Mouse (Mus musculus) lung, adult 18-20 months (tissue): Measurements from ENCODE around the gene Efcab2.
A peak's percentile ranks its signal among the peaks of the same experiment; 100 is the strongest.
"Not testable (repeated sequence)": the region's sequence is repeated elsewhere in the genome, so short reads cannot be mapped to it uniquely, and the experiment has no call there.

Source experiments
- DNase-seq, 2 experiments: peaks; one replicate each; pipeline ENCODE4 v3.0.0; 2022; ENCODE audit warnings: mixed read lengths in 2 of 2

Gene Efcab2

DNA sequence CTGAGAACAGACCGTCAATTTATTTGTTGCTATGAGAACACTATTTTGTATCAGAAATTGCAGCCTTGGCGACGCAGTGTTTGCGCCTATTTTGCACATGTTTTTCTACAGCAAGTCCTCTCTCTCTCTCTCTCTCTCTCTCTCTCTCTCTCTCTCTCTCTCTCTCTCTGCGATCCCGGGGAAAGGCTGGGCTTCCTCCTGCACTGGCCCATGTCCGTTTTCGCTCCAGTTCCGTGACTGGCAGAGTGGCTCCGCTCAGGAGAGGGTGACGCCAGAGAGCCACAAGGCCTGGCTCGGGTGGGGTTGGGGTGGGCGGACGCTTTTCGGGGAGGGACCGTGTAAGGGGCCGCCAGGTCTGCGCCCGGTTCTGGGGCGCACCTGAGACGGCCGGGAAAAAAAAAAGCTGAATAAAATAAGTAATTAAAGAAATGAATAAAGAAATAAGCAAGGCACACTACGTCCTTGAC lies 407 bp upstream of the Efcab2 start:
- peak; percentile 91 to 94 for DNase-seq

DNA sequence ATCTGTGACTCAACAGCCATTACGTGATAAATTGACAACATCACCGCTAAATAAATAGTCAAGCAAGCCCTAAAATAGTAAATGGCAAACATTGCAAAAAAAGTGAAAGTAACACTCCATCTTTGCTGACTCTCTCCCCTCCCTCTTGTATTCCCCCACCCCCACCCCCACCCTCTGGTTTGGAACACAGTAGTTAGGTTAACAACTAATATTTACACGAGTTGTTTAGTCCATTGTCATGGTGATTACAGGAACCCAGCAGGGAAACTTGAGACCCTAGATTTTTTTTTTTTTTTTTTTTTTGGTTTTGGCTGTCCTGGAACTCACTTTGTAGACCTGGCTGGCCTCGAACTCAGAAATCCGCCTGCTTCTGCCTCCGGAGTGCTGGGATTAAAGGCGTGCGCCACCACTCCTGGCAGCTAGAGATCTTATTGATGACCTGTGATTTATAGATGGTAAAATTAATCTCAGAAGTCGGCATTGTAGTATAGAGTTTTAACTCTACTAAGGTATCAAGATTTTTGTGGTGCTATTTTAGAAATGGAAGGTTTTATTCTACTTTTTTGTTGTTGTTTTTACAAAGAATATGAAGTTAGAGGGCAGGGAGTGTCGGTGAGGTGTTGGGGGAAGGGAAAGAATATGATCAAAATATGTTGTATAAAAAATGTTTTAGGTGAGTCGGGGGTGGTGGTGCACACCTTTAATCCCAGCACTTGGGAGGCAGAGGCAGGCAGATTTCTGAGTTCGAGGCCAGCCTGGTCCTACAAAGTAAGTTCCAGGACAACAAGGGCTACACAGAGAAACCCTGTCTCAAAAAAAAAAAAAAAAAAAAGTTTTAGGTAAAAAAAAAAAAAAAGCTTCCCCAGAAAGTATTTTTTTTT lies 1.1 kb downstream of the Efcab2 start:
- peak in 1 of 2 experiments; percentile 7 for DNase-seq

DNA sequence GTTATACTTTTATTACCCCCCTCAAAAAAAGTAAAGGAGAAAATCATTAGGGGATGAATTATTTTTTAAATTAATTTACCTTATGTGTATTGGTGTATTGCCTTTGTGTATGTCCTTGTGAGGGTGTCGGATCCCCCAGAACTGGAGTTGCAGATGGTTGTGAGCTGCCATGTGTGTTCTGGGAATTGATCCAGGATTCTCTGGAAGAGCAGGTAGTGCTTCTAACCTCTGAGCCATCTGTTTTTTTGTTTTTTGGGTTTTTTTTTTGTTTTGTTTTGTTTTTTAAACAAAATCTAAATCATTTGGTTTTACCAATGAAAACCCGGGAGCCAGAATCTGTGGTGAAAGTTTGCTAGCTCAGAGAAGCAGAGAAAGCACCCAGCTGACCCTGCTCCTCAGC lies 1.8 kb downstream of the Efcab2 start:
- no peak for DNase-seq

DNA sequence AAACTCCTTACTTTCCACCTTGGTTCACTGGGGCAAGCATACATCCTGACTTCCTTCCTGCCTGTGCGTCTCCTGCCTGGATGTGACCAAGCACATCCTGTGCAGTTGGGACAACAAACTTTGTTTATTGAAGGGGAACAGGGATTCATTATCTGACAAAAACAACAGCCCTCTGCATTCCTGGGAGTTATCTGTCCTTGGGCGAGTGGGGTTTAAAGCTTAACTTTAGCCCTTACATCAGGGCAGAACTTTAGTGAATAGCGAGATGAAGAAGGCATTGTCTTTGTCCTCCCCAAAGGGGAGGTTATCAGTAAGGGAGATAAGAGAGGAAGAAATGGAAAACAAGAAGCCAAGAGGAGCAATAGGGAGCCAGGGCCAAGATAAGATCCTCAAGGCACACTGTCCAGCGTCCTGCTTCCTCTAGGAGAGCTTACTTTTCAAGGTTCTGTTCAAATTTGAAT lies 3.0 kb downstream of the Efcab2 start:
- DNase-seq, result peak in 1 of 2 experiments; percentile 35

DNA sequence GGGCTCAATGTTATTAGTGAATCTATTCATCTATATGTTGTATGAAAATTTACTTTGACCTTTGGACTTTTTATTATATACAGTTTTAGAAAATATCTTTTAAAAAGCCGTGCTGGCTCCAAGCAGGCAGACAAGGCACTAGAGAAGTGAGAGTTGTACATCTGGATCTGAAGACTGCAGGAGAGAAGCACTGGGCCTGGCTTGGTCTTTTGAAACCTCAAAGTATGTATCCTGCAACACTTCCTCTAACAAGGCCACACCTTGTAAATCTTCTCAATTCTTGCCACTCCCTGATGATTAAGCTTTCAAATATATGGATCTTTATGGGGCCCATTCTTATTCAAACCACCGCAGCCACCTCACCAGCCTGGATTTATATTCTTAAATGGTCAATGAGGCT lies 7.5 kb downstream of the Efcab2 start:
- DNase-seq, result not testable (repeated sequence)

DNA sequence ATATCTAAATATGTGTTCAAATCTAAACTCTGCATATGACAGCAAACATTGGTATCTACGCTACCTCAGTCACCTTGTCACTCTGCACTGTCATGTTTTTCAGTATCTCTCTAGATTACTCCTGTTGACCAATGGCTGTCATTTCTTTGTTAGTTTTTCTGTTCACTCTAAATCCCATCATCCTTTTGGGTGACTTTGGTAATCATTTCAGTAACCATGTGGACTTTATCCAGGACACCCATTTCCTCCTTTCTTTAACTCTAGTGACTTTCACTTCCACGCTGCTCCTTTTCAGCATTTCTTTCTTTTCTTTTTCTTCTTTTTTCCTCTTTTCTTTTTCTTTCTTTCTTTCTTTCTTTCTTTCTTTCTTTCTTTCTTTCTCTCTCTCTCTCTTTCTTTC lies 13.7 kb downstream of the Efcab2 start:
- no peak for DNase-seq

DNA sequence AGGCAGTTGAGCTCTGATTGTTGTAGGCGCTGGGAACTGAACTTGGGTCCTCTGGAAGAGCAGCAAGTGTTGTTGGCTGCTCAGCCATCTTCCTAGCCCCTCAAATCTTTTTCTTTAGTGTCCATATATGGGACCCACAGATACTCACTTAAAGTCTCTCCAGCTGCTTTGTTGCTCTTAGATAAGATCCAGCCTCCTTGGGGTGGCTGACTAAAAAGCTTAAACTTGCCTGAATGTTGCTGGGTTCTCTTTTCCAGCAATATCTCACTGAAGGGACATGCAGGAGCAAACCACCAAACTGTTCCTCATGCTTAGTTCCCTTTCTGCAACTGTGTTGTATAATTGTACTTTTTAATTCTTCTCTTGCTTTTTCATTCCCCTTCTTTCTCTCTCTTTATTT lies 17.8 kb downstream of the Efcab2 start:
- no peak for DNase-seq

DNA sequence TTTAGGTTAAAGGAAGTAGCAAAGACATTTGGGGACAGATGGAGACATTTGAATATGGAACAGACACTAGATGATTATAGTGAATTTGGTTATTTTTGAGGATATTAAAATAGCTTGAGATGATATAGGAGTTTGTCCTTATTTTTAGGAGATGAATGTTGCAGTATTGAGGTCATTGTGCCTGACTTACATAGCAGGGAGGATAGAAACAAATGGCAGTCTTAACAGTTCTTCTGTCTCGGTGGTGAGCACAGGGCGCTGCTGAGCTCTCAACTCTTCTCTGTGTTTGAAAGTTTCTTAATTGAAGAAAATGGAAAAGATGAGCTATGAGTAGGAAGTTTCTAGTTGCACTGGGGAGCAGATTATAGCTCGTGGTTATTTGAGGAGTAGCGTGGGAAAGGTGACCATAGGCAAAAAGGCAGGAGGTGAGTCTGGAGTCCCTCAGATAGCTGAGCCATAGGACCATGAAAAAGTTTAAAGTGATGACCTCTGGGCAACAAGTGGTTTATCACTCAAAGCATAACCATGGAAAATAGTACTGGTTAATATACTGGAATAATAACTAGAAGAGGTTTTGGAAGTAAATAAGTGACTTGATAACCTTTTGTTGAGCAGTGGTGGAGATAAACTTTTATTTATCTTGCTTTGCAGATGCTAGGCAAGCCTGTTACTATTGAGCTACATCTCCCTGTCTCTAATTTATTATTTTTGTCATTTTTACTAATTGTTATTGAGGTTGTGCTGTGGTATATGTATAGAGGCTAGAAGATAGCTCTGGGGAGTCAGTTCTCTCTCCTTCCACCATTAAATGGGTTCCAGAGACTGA lies 25.9 kb downstream of the Efcab2 start:
- DNase-seq, result no peak

DNA sequence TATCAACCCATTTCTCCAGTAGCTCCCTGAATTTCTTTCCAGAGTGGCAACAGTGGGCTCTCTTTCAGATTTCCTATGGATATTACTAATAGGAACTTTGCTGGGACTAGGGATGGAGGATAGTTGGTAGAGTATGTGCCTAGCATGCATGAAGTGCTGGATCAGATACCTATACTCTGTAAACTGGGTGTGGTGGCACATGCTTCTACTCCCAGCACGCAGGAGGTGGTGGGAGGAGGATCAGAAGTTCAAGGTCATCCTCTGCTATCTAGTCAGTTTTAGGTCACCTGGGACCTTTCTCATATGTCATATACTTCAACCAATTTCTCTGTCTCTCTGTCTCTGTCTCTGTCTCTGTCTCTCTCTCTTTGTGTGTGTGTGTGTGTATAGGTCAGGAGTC lies 27.7 kb downstream of the Efcab2 start:
- no peak for DNase-seq

DNA sequence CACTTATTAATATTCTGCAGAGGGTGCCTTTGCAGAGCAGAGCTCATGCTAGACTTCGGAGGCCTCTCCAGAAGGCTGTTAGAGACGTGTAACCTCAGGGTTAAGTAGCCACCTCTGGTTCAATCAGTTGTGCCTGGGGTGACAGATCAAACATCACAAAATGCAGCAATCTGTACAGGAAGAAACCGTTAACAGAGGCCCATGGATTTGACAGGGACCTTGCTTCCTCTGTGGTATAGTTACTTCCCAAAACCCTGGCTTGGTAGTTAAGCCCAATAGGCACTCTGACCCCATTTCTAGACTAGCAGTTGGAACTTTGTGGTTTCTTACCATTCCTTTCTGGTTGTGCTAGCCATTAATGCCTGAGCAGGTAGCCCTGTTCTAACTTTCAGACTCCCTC lies 38.5 kb downstream of the Efcab2 start:
- DNase-seq, result no peak

DNA sequence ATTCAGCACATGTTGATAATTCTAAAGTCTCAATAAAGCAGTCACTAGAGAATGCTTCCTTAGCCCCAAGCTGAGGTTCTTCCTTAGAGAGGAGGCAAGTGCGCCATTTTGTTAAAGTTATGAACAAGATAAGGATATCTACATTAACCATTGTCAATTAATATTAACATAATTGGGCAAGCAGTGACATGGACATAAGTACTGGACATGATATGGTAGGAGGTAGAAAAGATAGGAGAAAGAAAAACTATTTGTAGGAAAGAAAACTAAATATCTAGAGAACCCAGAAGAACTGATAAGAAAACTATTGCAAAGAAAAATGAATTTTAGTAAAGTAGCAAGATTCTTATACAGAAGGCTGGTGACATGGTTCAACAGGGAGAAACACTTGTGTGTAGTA lies 41.2 kb downstream of the Efcab2 start:
- DNase-seq, result no peak

DNA sequence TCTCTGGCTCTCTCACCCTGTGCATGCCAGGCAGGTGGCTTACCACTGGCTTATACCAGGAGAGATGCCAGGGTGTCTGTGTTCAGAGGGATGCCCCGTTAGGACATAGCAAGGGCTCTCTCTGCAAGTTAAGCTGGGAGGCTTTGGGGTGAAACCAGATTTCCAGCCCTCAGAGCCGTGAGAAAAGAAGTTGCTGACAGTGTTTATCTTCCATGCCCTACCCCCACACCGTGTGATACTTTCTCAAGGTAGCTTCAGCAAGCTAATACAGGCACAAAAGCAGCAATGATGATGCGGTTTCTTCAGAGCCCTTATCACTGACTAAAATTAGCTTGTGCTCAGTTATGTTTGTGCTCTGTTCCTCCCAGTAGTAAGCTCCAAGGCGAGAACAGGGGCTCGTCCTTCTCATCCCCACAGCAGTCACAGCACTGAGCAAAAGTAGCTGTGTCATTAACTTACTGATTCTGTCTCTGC lies 42.4 kb downstream of the Efcab2 start:
- DNase-seq, result no peak

DNA sequence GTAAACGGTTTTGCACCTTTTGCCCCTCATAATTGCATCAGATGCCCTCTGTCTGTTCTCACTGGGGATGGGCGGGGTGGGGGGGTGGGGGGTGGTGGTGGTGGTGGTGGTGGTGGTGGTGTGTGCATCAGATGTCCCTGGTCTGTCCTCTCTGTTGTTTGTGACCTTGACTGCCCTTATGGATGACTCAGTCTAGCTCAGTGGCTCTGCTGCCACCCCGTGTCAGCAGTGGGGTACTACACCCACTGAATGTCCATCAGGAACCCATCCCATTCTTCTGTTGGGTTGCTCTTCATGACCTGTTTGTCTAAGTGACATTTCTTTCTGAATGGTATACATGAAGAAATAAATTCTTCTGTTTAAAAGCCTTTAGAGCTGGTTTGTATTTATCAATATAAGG lies 43.3 kb downstream of the Efcab2 start:
- peak; percentile 68 to 74 for DNase-seq

DNA sequence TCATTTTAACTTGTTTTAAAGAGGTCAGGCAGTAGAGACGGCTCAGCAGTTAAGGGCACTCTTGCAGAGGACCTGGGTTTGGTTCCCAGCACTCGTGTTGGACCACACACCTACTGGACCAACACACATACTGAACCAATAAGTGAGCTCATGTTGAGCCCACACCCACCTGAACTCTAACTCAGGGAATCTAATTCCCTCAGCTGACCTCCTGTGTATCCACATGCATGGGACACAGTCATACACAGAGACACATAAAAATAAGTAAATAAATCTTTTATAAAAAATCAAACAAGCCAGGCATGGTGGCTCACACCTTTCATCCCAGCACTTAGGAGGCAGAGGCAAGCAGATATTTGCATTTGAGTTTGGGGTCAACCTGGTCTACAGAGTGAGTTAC lies 44.0 kb downstream of the Efcab2 start:
- DNase-seq, result no peak

DNA sequence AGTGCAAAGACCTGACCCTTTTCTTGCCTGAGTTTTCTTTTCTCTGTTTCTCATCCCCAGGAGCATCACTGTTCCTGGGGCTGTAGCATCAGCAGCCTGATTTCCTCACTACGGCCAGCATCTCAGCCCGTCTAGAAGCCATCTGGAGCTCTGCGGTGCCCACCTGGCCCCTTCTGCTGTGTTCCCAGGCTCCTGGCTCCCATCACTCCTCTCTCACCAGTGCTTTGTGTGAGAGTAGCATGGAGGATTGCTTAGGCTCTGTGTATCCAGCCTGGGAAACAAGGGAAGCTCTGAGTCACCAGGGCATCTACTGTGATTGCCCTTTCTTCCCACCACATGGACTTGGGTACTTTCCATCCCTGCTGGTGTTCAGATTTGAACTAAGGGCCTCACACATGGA lies 48.2 kb downstream of the Efcab2 start:
- no peak for DNase-seq

DNA sequence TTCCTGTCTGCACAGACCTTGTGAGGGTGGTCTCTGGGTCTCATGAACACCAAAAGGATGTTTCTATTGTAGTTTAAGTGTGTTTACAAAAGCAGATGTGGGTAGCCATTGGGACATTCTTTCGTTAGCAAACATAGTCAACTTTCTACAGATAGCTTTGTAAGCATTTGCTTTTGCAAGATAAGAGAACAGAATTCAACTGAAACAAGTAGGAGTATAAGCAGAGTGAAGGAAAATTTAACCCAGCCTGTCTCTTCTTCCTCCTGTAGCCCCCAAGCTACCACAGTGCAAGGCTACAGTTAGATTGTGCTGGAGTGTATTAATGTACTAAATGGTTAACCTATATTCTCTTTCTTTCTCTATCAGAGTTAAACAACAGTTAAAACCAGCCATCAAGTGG lies 49.2 kb downstream of the Efcab2 start:
- no peak for DNase-seq

DNA sequence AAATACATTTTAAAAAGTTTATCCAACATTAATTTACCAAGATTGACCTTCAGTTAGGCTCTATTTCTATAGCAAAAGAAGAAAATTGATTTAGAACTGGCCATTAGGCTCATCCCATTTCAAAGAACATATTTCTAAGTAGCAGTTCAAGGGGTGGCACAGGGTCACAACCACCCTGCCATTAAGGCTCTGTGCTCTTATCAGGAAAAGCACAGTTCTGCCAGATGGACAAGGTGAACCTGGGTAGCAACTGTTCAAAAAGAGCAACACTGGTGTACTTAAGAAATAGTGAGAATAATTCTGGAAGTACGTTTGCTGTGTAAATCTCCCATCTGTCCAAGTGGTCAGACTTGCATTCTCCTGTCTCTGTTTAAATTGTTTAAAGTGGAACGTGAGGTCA lies 52.1 kb downstream of the Efcab2 start:
- DNase-seq, result no peak

DNA sequence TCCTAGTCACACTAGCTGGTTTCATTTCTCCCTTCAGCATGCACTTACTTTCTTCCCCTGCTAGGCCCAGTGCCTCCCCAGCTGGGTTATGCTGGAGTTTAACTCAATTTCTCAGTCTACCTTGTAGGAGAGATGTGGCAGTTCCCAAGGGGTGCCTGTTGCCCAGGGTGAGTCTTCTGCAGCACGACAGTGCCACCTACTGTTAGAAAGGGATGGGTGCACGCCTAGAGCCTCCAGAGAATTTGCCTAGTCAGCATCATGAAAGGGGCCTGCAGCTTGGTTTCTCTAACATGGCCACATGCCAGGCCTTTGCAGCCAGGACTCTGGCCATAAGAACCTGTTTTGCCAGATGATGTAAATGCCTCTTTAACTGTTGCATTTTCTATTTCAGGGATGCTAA lies 57.8 kb downstream of the Efcab2 start:
- peak; percentile 76 to 80 for DNase-seq

DNA sequence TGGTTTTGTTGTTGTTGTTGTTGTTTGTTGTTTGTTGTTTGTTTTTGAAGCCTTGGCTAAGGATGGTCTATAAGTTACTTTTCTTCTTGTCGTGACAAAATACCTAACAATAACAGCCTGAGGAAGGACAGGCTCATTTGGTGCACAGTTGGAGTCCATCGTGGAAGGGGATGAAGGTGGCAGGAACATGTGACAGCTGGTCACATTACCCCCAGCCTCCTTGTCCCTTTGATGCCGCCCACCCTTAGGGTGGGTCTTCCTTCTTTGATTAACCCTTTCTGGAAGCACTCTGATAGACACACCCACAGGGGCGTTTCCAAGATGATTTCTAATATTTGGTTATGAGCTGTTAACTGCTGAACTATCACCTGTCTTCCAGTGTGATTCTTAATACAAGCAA lies 58.3 kb downstream of the Efcab2 start:
- DNase-seq, result no peak

DNA sequence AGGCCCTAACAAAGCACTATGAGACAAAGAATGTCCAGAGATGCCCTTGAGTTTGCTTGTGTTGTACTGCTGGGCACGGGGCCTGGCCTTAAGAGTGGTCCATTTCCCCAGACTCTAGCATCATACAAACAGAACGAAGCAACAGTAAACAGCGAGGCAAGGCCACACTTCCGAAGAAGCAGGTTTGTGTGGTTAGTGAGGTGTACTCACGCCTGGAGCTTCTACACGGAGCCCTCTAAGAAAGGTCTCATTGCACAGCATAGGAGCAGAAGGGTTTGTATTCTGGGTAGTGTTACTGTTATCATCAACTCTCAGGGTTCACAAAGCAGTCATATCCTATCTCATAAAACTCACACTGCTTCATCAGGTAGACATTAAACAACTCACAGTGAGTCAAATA lies 61.7 kb downstream of the Efcab2 start:
- DNase-seq, result no peak

DNA sequence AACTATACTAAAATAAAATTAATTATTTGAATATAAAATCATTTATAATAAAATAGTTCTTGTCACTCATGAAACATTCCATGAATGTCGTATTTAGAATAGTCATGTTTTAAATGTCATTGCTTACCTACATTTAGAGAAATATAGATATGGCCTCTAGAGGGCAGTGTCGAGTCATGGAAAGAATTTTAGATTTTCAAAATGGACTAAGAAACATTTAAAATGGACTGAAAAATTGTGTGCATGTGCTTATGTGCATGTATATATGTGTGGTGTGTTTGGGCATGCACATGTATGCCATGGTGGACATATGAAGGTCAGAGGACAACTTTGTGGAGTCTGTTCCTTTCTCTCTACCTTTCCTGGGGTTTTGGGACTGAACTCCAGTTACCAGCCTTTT lies 62.4 kb downstream of the Efcab2 start:
- DNase-seq, result no peak

DNA sequence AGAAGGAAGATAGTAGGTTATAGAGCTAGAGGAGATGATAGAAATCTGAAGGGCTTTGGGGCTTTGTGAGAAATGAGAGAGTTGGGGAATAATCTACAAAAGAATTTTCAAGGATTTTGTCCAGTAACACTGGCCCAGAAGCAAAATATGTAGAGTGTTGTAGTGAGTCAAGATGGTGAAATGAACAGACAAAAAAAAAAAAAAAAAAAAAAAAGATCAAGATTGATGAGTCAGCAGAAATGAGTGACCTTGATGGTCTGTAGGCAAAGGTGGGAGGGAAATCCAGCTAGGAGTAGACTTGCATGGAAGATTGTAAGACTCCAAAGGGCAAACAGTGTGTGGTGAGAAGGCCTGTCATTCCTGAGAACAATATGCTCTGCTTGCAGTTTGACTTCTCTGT lies 78.0 kb downstream of the Efcab2 start:
- DNase-seq, result no peak

DNA sequence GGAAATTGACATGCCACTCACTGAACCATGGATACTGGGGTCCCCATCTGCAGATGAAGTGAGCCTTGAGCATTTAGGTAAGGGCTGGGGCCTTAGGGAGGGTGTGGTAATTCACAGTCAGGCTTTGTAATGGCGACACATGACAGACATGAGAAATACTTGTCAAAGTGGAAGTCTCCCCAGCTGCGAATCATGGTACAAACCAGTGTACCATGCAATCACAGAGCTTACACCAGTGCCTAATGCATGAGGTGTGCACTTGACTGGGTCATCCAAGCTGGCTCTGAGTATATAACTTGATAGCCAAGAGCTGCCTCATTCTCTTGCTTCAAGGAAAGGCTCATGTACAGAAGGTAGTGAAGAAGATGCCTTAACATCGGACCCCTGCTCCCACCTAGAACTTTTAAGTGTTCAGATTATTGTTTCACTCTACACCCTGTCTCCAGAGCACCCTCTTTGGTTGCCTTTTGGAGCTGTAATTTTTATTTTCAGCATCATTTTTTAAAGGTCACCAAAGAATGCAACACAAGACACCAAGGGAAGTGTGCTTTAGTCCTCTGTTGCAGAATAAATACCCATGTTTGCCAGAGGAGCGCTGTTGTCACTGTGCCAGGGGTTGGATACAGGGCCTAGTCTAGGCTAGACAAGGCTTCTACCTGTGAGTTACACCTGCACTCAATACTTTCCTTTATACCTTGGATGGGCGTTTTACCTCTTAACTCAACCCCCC lies 79.4 kb downstream of the Efcab2 start:
- DNase-seq, result no peak
